Mouse (Mus musculus) hindbrain, embryonic 12.5 days (tissue): ENCODE results near the gene Reg1. TPM values are rescaled to one million over a fixed set of nuclear protein-coding genes. Genes with fewer than 3 reads are reported as not detected.
"Not testable (repeated sequence)": the region's sequence is repeated elsewhere in the genome, so short reads cannot be mapped to it uniquely, and the experiment has no call there.

ENCODE experiments used
- ATAC-seq: fragments of 200-750 bp; cut with Nextera tagmentation; 2 replicates; pipeline ENCODE4 v1.8.0; 2017; ENCODE audit warnings: moderate TSS enrichment; ENCODE audit not compliant: low FRiP score
- H3K27ac ChIP-seq: fragments of 300-500 bp; sonication (generic); 2 replicates; pipeline ENCODE4 v1.5.1; 2016; ENCODE audit warnings: mild to moderate bottlenecking
- H3K27me3 ChIP-seq: fragments of 300-500 bp; sonication (generic); 2 replicates; pipeline ENCODE4 v1.6.1; 2016; ENCODE audit warnings: mild to moderate bottlenecking
- H3K36me3 ChIP-seq: fragments of 300-500 bp; sonication (generic); 2 replicates; pipeline ENCODE4 v1.6.1; 2016; ENCODE audit warnings: mild to moderate bottlenecking
- H3K4me1 ChIP-seq: fragments of 300-500 bp; sonication (generic); 2 replicates; pipeline ENCODE4 v1.6.1; 2016
- H3K4me2 ChIP-seq: fragments of 300-500 bp; sonication (generic); replicated peaks from 2 replicates; pipeline ENCODE4 v1.6.1; 2016; ENCODE audit warnings: mild to moderate bottlenecking
- H3K4me3 ChIP-seq: fragments of 300-500 bp; sonication (generic); 2 replicates; pipeline ENCODE4 v1.5.1; 2016; ENCODE audit warnings: mild to moderate bottlenecking
- H3K9ac ChIP-seq: fragments of 300-500 bp; sonication (generic); 2 replicates; pipeline ENCODE4 v1.6.1; 2016; ENCODE audit warnings: mild to moderate bottlenecking, moderate library complexity
- H3K9me3 ChIP-seq: fragments of 300-500 bp; sonication (generic); replicated peaks from 2 replicates; pipeline ENCODE4 v1.6.1; 2016; ENCODE audit warnings: mild to moderate bottlenecking
- WGBS: fragments of 180-500 bp; shearing (Covaris S2); methylation state at CpG from one replicate; pipeline ENCODE4 v1.1.7; 2016; 5-methylcytosine and 5-hydroxymethylcytosine counted together
- polyA plus RNA-seq: library from polyadenylated mRNA; unstranded; fragments of >200 nt; fragmentation: Nextera tagmentation; extraction: Ambion mirVana; gene quantifications from 2 replicates; pipeline ENCODE4 v1.2.1, GENCODE M21; 2016

The Reg1 gene
- not detected in 2 replicates for polyA plus RNA-seq

DNA sequence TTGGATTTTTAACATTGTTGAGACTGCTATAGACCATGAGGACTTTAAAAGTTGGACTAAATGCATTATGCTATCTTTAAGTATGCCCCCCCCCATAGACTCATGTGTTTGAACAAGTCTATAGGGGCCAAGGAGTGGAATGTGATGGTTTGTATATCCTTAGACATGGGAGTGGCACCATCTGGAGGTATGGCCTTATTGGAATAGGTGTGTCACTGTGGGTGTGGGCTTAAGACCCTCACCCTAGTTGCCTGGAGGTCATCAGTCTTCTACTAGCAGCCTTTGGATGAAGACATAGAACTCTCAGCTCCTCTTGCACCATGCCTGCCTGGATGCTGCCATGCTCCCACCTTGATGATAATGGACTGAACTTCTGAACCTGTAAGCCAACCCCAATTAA, at the start of gene Reg1:
TSS of gene Reg1 (plus strand) at position 301 of the 400 bp plus-strand sequence.
- not testable (repeated sequence) for H3K4me1 ChIP-seq, H3K27ac ChIP-seq, H3K4me2 ChIP-seq, H3K9me3 ChIP-seq, H3K27me3 ChIP-seq, H3K9ac ChIP-seq, ATAC-seq, H3K4me3 ChIP-seq, H3K36me3 ChIP-seq

DNA sequence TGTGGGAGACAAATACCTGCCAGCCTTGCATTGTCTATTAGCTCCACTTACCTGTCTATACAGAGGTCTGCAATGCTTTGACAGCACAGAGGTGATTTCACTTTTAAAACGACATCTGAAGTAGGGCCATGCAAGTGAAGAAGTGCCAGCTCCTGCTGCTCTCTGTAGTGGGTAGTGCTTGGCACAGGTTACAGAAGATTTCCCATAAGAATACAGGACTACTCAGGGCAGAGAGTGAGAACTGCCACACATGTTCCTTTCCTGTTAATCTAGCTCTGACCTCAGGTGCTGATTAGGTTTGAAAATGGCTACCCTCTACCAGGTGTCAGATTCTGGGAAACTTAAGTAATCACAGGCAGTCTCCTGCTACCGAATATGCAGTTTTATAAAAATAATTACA, 43.7 kb upstream of the Reg1 start, which contains the start of gene Reg3d:
TSS of gene Reg3d (minus strand) at position 101 of the 400 bp plus-strand sequence.
- Histone ChIP-seq H3K27ac (no peak within 1 kb of the TSS), H3K4me3 (no peak within 1 kb of the TSS), H3K27me3 (no peaks in the 10 kb centered on the region), H3K4me2 (no peak within 1 kb of the TSS), H3K9ac (no peak within 1 kb of the TSS), H3K4me1 (no peaks in the 10 kb centered on the region), H3K9me3 (no peaks in the 10 kb centered on the region), H3K36me3 (no peaks in the 10 kb centered on the region)
- WGBS, result 73% methylated on average over 2 of the region's 2 CpGs
- ATAC-seq, result no peak

DNA sequence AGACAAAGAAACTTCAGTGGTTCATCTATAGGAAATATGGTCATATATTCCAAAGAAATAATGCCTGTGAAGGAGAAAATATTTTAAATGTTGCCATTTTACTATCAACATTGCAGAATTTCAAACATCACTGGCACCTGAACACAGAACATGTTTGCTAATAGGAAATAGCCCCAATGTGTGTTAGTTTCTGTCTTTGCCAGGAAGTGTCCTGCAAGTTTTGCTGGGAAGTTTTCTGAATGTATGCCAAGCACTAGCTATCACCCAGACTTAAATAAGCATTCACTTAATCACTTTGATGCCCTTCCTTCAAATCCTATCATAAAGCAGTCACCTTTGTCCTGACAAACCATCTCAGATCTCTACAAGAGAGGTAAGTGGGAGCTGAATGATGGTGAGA, 42.1 kb upstream of the Reg1 start, which contains the start of gene Reg3a:
TSS of gene Reg3a (plus strand) at position 301 of the 400 bp plus-strand sequence.
- ATAC-seq, result no peak
- Histone ChIP-seq H3K9me3 (no peaks in the 10 kb centered on the region), H3K4me2 (no peak within 1 kb of the TSS), H3K27me3 (no peaks in the 10 kb centered on the region), H3K4me3 (no peak within 1 kb of the TSS), H3K27ac (no peak within 1 kb of the TSS), H3K36me3 (no peaks in the 10 kb centered on the region), H3K9ac (no peak within 1 kb of the TSS), H3K4me1 (no peaks in the 10 kb centered on the region)

DNA sequence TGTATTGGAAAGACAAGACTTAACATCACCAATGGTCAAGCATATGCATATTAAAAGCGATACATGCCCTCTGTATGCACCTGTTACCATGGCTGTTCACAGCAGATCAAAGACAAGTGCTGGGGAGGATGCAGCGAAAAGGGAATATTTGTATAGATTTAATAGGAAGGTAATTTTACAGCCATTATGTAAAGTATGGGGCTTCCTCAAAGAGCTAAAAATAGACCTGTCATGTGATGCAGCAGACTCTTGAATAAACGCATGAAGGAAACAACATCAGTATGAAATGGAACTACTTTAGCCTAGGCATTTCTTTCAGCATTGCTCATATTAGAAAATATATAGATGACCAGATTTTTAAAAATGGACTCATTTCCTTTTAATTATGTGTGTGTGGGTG, 36.9 kb upstream of the Reg1 start:
- no peaks in the 10 kb centered on the region for H3K36me3 ChIP-seq
- H3K9ac ChIP-seq, result no peak overlapping the region
- no peak overlapping the region for H3K4me3 ChIP-seq
- H3K9me3 ChIP-seq, result no peaks in the 10 kb centered on the region
- WGBS, result 85% methylated on average over 3 of the region's 3 CpGs
- no peak overlapping the region for H3K27ac ChIP-seq
- H3K4me2 ChIP-seq, result no peak overlapping the region
- H3K27me3 ChIP-seq, result no peaks in the 10 kb centered on the region
- H3K4me1 ChIP-seq, result no peaks in the 10 kb centered on the region
- no peak for ATAC-seq

DNA sequence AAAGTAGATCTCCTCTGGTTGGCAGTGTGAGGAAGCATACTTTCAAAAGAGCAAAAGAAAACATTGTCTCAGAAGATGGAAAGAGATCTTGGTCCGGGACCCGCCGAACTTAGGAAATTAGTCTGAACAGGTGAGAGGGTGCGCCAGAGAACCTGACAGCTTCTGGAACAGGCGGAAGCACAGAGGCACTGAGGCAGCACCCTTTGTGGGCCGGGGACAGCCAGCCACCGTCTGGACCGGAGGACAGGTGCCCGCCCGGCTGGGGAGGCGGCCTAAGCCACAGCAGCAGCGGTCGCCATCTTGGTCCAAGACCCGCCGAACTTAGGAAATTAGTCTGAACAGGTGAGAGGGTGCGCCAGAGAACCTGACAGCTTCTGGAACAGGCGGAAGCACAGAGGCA, 27.2 kb upstream of the Reg1 start, which contains the start of gene Reg2:
TSS of gene Reg2 (plus strand) at position 301 of the 400 bp plus-strand sequence.
- not testable (repeated sequence) for ATAC-seq, H3K27me3 ChIP-seq, H3K9ac ChIP-seq, H3K4me1 ChIP-seq, H3K4me3 ChIP-seq, H3K4me2 ChIP-seq, H3K9me3 ChIP-seq, H3K36me3 ChIP-seq, H3K27ac ChIP-seq
- WGBS, result 87% methylated on average over 7 of the region's 17 CpGs

DNA sequence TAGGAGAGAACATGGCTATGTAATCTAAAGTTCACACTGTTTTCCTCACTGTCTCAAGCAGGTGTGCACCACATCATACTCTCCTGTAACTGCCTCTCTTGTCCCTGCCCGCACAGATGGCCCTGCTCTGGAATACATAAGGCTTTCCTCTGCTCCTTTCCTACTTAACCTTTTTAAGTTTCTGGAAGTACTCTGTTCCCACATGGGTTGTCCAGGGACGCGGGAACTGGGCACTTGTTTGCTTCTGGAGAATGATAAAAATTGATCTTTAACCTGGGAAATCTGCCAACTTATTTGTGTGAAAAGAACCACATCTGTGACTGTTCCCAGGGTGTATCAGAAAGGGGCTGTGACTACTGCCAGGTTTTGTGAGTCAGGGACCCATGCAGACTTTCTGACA, 3.0 kb downstream of the Reg1 start:
- H3K4me1 ChIP-seq, result no peaks in the 10 kb centered on the region
- no peaks in the 10 kb centered on the region for H3K9me3 ChIP-seq
- H3K9ac ChIP-seq, result no peak overlapping the region
- no peaks in the 10 kb centered on the region for H3K36me3 ChIP-seq
- no peak for ATAC-seq
- H3K4me3 ChIP-seq, result no peak overlapping the region
- WGBS, result 89% methylated on average over 3 of the region's 3 CpGs
- no peaks in the 10 kb centered on the region for H3K27me3 ChIP-seq
- H3K27ac ChIP-seq, result no peak overlapping the region
- H3K4me2 ChIP-seq, result no peak overlapping the region

DNA sequence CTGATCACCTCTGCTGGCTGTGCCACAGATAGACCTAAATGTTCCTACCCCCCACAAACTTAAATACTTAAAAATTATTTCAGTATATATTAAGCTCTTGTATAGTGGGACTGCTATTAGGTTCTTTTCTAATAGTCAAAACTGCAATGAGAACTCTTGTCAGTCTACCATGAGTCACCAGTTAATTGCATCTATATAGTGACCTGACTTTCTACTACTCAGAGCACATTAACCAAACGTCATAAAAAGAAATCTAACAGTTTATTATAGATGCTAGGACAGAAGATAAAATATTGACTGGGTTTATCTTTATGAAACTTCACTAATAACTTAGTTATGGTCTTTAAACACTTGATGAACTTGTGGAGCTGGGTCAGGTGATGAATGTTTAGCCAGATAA, 24.7 kb downstream of the Reg1 start:
- WGBS, result 78% methylated on average over 1 of the region's 1 CpGs
- H3K27ac ChIP-seq, result no peak overlapping the region
- no peak overlapping the region for H3K4me3 ChIP-seq
- no peak for ATAC-seq
- H3K27me3 ChIP-seq, result no peaks in the 10 kb centered on the region
- H3K36me3 ChIP-seq, result no peaks in the 10 kb centered on the region
- no peak overlapping the region for H3K4me2 ChIP-seq
- no peaks in the 10 kb centered on the region for H3K4me1 ChIP-seq
- H3K9me3 ChIP-seq, result no peaks in the 10 kb centered on the region
- no peak overlapping the region for H3K9ac ChIP-seq

DNA sequence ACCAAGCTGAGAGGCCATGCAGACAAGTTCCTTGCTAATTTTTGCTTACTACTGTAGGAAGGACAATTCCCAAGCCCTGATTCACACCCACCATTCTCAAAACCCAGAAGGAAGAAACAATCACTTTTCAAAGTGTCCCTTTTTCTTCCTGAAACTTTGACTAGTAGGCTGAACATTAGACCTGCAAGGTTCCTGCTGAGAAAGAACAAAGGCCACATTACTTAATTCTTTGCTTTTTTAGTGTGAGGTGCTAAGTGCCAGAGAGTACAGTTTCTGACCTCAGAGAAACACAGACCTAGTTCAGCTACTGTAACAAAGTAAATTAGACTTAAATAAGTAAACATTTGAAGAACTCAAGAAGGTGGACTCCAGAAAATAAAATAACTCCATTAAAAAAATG, 25.9 kb downstream of the Reg1 start:
- Histone ChIP-seq H3K4me3 (no peak overlapping the region), H3K27ac (no peak overlapping the region), H3K36me3 (no peaks in the 10 kb centered on the region), H3K9me3 (no peaks in the 10 kb centered on the region), H3K27me3 (no peaks in the 10 kb centered on the region), H3K4me1 (no peaks in the 10 kb centered on the region), H3K4me2 (no peak overlapping the region), H3K9ac (no peak overlapping the region)
- no peak for ATAC-seq

DNA sequence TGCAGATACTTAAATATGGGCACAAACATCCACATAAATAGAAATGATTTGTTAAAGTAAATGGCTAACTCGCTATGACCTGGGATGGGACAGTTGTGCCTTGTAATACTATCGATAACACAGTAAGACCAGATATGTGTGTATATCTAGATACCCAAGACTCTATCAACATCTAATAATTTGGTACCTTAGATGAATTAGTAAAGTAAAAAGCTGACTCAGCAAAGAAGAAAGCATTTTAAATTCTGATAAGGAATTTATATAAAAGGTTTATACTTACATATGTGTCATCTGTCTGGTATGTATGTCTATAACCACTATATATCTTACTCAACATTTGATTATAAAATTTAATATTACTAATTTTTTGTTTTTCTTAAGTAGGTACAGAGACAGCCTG, 30.3 kb downstream of the Reg1 start:
- Histone ChIP-seq H3K4me2 (no peak overlapping the region), H3K27ac (no peak overlapping the region), H3K9ac (no peak overlapping the region), H3K4me3 (no peak overlapping the region), H3K9me3 (no peaks in the 10 kb centered on the region), H3K4me1 (no peaks in the 10 kb centered on the region), H3K36me3 (no peaks in the 10 kb centered on the region), H3K27me3 (no peaks in the 10 kb centered on the region)
- WGBS, result 92% methylated on average over 2 of the region's 2 CpGs
- no peak for ATAC-seq

DNA sequence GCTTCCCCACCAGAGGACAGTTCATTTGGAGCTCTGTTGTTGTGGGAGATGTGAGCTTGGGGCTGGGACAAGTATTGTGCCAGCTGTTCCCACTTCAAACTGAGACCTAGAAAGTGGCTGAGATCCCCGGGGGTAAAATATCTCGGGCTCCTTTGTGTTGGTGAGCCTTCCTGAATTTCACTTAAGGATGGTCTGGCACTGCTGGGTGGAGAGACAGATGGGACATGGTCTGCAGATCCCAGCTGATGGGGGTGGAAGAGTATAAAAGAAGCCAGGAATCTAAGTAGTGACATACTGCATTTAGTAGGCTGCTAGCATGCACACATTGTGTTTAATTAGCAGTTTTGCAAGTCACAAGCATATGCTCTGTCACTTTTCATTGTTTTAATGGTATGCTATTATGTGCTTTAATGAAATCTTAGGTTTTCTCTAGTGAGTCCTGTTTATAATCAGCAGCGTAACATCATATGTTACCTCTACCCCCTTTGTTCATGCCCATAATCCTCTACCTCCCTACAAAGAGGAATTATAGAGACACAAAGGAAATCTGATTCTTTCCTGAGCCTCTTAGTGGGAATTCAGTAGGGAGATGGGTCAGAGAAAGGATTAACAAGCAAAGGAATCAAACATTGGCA, 37.8 kb downstream of the Reg1 start:
- Histone ChIP-seq H3K9me3 (no peaks in the 10 kb centered on the region), H3K27me3 (no peaks in the 10 kb centered on the region), H3K4me3 (no peak overlapping the region), H3K4me1 (0 out of 2 replicates have a peak, but pooled peaks cover 3% of the 10 kb centered on the region), H3K27ac (no peak overlapping the region), H3K9ac (no peak overlapping the region), H3K4me2 (no peak overlapping the region), H3K36me3 (no peaks in the 10 kb centered on the region)
- 0 out of 2 replicates have a peak, but pooled peaks have one; percentile 48 for ATAC-seq
- 51% methylated on average over 3 of the region's 3 CpGs for WGBS

DNA sequence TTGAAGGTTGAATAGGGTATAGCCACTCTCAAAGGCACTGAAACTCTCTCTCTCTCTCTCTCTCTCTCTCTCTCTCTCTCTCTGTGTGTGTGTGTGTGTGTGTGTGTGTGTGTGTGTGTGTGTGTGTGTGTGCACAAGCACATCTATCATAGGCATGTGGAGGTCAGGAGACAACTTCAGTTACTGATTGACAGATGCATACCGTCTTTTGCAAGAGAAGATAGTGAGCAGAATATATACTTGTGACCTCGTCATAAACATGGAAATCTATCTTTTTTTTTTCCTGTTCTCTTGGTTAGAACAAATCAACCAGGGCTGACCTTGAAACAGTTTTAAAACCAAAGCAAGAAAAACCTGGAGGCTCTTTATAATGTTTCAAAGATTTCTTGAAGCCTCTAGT, 39.8 kb downstream of the Reg1 start:
- Histone ChIP-seq H3K4me2 (no peak overlapping the region), H3K4me3 (no peak overlapping the region), H3K4me1 (0 out of 2 replicates have a peak, but pooled peaks cover 3% of the 10 kb centered on the region), H3K9ac (no peak overlapping the region), H3K9me3 (no peaks in the 10 kb centered on the region), H3K36me3 (no peaks in the 10 kb centered on the region), H3K27ac (no peak overlapping the region), H3K27me3 (no peaks in the 10 kb centered on the region)
- WGBS, result 81% methylated on average over 2 of the region's 2 CpGs
- no peak for ATAC-seq

DNA sequence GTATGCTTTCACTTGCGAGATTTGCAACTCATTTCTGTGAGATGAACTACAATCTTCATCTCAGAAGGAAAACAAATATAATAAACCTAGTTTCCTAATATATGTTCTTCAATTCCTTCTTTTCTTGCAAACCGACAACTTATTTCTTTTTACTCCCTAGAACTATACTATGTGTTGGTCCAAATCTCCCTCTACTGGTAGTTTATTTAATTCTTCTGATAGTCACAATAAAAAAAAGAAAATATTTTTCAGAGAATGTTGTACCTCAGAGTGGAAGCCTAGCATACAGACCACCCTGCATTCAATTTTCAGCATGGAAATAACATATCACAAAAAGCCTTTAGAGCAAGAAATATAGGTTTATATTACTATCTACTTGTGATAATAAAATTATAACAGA, 40.8 kb downstream of the Reg1 start:
- Histone ChIP-seq H3K4me1 (0 out of 2 replicates have a peak, but pooled peaks cover 3% of the 10 kb centered on the region), H3K27me3 (no peaks in the 10 kb centered on the region), H3K36me3 (no peaks in the 10 kb centered on the region), H3K4me2 (no peak overlapping the region), H3K9me3 (no peaks in the 10 kb centered on the region), H3K9ac (no peak overlapping the region), H3K4me3 (no peak overlapping the region), H3K27ac (no peak overlapping the region)
- WGBS, result 85% methylated on average over 2 of the region's 2 CpGs
- no peak for ATAC-seq

DNA sequence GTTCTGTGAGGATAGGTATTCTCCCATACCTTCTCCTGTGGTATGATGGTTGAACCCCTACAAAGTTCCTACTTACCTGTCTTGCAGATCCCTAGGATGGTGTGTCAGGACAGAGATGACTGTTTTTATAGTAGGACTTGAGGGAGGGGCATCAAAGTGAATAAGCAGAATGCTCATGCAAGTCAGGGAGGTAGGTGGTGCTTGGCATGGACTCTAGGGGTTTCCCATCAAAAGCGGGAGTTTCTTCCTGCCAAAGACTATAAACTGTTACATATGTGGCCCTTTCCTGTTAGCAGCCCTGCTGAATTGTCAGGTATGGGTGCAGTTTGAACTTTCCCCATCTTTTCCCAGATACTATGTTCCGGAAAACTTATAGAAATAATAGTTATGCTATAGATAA, 46.3 kb downstream of the Reg1 start, which contains the start of gene Reg3g:
TSS of gene Reg3g (minus strand) at position 101 of the 400 bp plus-strand sequence.
- H3K9me3 ChIP-seq, result no peaks in the 10 kb centered on the region
- no peak for ATAC-seq
- 79% methylated on average over 2 of the region's 2 CpGs for WGBS
- no peaks in the 10 kb centered on the region for H3K36me3 ChIP-seq
- no peaks in the 10 kb centered on the region for H3K27me3 ChIP-seq
- H3K4me2 ChIP-seq, result no peak within 1 kb of the TSS
- H3K27ac ChIP-seq, result no peak within 1 kb of the TSS
- H3K4me3 ChIP-seq, result no peak within 1 kb of the TSS
- H3K9ac ChIP-seq, result no peak within 1 kb of the TSS
- no peaks in the 10 kb centered on the region for H3K4me1 ChIP-seq
